Mouse (Mus musculus): ENCODE measurements around the gene Unc79. TPM values are rescaled to one million over a fixed set of nuclear protein-coding genes. Genes with fewer than 3 reads are reported as not detected.

The Unc79 gene
- polyA plus RNA-seq, 1 experiment from 2014 or later = 0.31 TPM

- 57% methylated on average over 6 of the region's 6 CpGs for WGBS
- Histone ChIP-seq H3K36me3 (no peaks in the 10 kb centered on the region), H3K9ac (no peak overlapping the region), H3K4me3 (no peak overlapping the region), H3K27me3 (no peaks in the 10 kb centered on the region), H3K4me2 (no peak overlapping the region), H3K4me1 (peaks cover 7% of the 10 kb centered on the region; the same call in 1 of the 2 replicates), H3K9me3 (no peaks in the 10 kb centered on the region), H3K27ac (no peak overlapping the region)
- ATAC-seq (ENCODE audit: insufficient number of reproducible peaks, low FRiP score, low TSS enrichment, low read depth) = no peak
Observed at GRCm38 (mm10) chr12:103215877-103216610, 267.4 kb downstream of the Unc79 start.

GRCm38 (mm10) chr12:103223671-103224070 lies 275.0 kb downstream of the Unc79 start:
- peaks cover 11% of the 10 kb centered on the region; the same call in 1 of the 2 replicates for H3K4me1 ChIP-seq
- 80% methylated on average over 9 of the region's 9 CpGs for WGBS
- H3K4me2 ChIP-seq = no peak overlapping the region

GRCm38 (mm10) chr12:103226121-103226520 lies 277.5 kb downstream of the Unc79 start:
- Histone ChIP-seq H3K9me3 (no peaks in the 10 kb centered on the region), H3K27ac (no peak overlapping the region), H3K9ac (no peak overlapping the region), H3K36me3 (no peaks in the 10 kb centered on the region), H3K4me1 (peaks cover 9% of the 10 kb centered on the region; the same call in 1 of the 2 replicates), H3K27me3 (no peaks in the 10 kb centered on the region), H3K4me2 (no peak overlapping the region), H3K4me3 (no peak overlapping the region)
- 62% methylated on average over 4 of the region's 4 CpGs for WGBS
- ATAC-seq (ENCODE audit: insufficient number of reproducible peaks, low FRiP score, low TSS enrichment, low read depth) = no peak

More at GRCm38 (mm10) chr12:103223671-103224070, 275.0 kb downstream of the Unc79 start:
- no peak overlapping the region for H3K27ac ChIP-seq
- H3K4me3 ChIP-seq = no peak overlapping the region
- H3K9ac ChIP-seq = no peak overlapping the region
- H3K9me3 ChIP-seq = no peaks in the 10 kb centered on the region
- H3K36me3 ChIP-seq = no peaks in the 10 kb centered on the region
- no peaks in the 10 kb centered on the region for H3K27me3 ChIP-seq
- ATAC-seq (ENCODE audit: insufficient number of reproducible peaks, low FRiP score, low TSS enrichment, low read depth) = no peak

- H3K27me3 ChIP-seq = no peaks in the 10 kb centered on the region
- peaks cover 5% of the 10 kb centered on the region; the same call in 1 of the 2 replicates for H3K4me1 ChIP-seq
- ATAC-seq (ENCODE audit: insufficient number of reproducible peaks, low FRiP score, low TSS enrichment, low read depth) = no peak
- 81% methylated on average over 4 of the region's 4 CpGs for WGBS
- no peak overlapping the region for H3K9ac ChIP-seq
- no peak overlapping the region for H3K27ac ChIP-seq
- no peaks in the 10 kb centered on the region for H3K9me3 ChIP-seq
- H3K4me2 ChIP-seq = no peak overlapping the region
- no peak overlapping the region for H3K4me3 ChIP-seq
- no peaks in the 10 kb centered on the region for H3K36me3 ChIP-seq
Observed at GRCm38 (mm10) chr12:103229058-103229457, 280.4 kb downstream of the Unc79 start.

Small RNA genes within 50 kb of the gene (microRNA-seq; reads per million reads assigned to microRNA genes)
- not detected for gene Gm44324

Other genes starting within 250 kb of the Unc79 start
- 10.1 and 10.9 TPM in 2 replicates for gene Itpk1, start 243.9 kb upstream of the Unc79 start, polyA plus RNA-seq (2015; fragmentation: Nextera tagmentation; extraction: Ambion mirVana)
- 21.7 and 21.8 TPM in 2 replicates for gene Moap1, start 205.2 kb upstream of the Unc79 start, polyA plus RNA-seq (2015; fragmentation: Nextera tagmentation; extraction: Ambion mirVana)
- gene Tmem251, start 205.1 kb upstream of the Unc79 start, polyA plus RNA-seq (2015; fragmentation: Nextera tagmentation; extraction: Ambion mirVana) = 9.2 and 9.4 TPM in 2 replicates
- gene Gm28051, start 191.1 kb upstream of the Unc79 start, polyA plus RNA-seq (2015; fragmentation: Nextera tagmentation; extraction: Ambion mirVana) = not detected in 2 replicates
- gene Gon7, start 191.1 kb upstream of the Unc79 start, polyA plus RNA-seq (2015; fragmentation: Nextera tagmentation; extraction: Ambion mirVana) = 19.7 and 20.6 TPM in 2 replicates
- gene Ubr7, start 190.9 kb upstream of the Unc79 start, polyA plus RNA-seq (2015; fragmentation: Nextera tagmentation; extraction: Ambion mirVana) = 38.3 and 41.5 TPM in 2 replicates
- gene Gm20604, start 190.2 kb upstream of the Unc79 start, polyA plus RNA-seq (2015; fragmentation: Nextera tagmentation; extraction: Ambion mirVana) = 22.4 and 23.6 TPM in 2 replicates
- 14.5 and 18.7 TPM in 2 replicates for gene Btbd7, start 70.4 kb upstream of the Unc79 start, polyA plus RNA-seq (2015; fragmentation: Nextera tagmentation; extraction: Ambion mirVana)
- not detected in 2 replicates for gene Cox8c, start 49.5 kb upstream of the Unc79 start, polyA plus RNA-seq (2015; fragmentation: Nextera tagmentation; extraction: Ambion mirVana)

All from limb, embryonic 15.5 days (tissue).